Mouse (Mus musculus): ENCODE data around the gene Tmem204. TPM values are rescaled to one million over a fixed set of nuclear protein-coding genes. Genes with fewer than 3 reads are reported as not detected.
A peak's percentile ranks its signal among the peaks of the same experiment; 100 is the strongest.

The Tmem204 gene
- polyA plus RNA-seq, 1 experiment from 2014 or later = 108 TPM

- WGBS = 85% methylated on average over 6 of the region's 6 CpGs
- no peaks in the 10 kb centered on the region for H3K27me3 ChIP-seq (ENCODE audit: control insufficient read depth, insufficient read depth, low read depth, low read length)
- no peak overlapping the region for H3K27ac ChIP-seq (ENCODE audit: low read length)
- no peaks in the 10 kb centered on the region for H3K9me3 ChIP-seq (ENCODE audit: control insufficient read depth, low read length)
- H3K4me2 ChIP-seq (ENCODE audit: low read depth, low read length) = no peak overlapping the region
- ATAC-seq (ENCODE audit: low read depth) = no peak
- H3K9ac ChIP-seq (ENCODE audit: low read length) = no peak overlapping the region
- H3K36me3 ChIP-seq (ENCODE audit: control insufficient read depth, insufficient read depth, low read length) = peaks cover 41% of the 10 kb centered on the region
- no peaks in the 10 kb centered on the region for H3K4me1 ChIP-seq (replicated peaks; ENCODE audit: control insufficient read depth, insufficient read depth, low read length)
- H3K4me3 ChIP-seq (ENCODE audit: low read length) = no peak overlapping the region
Observed at GRCm38 (mm10) chr17:25057041-25057440, 26.4 kb downstream of the Tmem204 start.

- H3K36me3 ChIP-seq (ENCODE audit: control insufficient read depth, insufficient read depth, low read length) = peaks cover 32% of the 10 kb centered on the region
- no peaks in the 10 kb centered on the region for H3K9me3 ChIP-seq (ENCODE audit: control insufficient read depth, low read length)
- H3K27me3 ChIP-seq (ENCODE audit: control insufficient read depth, insufficient read depth, low read depth, low read length) = no peaks in the 10 kb centered on the region
- no peaks in the 10 kb centered on the region for H3K4me1 ChIP-seq (replicated peaks; ENCODE audit: control insufficient read depth, insufficient read depth, low read length)
- H3K4me3 ChIP-seq (ENCODE audit: low read length) = no peak overlapping the region
- H3K4me2 ChIP-seq (ENCODE audit: low read depth, low read length) = no peak overlapping the region
- H3K27ac ChIP-seq (ENCODE audit: low read length) = no peak overlapping the region
- no peak overlapping the region for H3K9ac ChIP-seq (ENCODE audit: low read length)
- WGBS = 79% methylated on average over 9 of the region's 9 CpGs
- no peak for ATAC-seq (ENCODE audit: low read depth)
Observed at GRCm38 (mm10) chr17:25053274-25053673, 30.1 kb downstream of the Tmem204 start.

- no peak overlapping the region for H3K4me2 ChIP-seq (ENCODE audit: low read depth, low read length)
- H3K4me1 ChIP-seq (replicated peaks; ENCODE audit: control insufficient read depth, insufficient read depth, low read length) = no peaks in the 10 kb centered on the region
- H3K27ac ChIP-seq (ENCODE audit: low read length) = no peak overlapping the region
- no peaks in the 10 kb centered on the region for H3K27me3 ChIP-seq (ENCODE audit: control insufficient read depth, insufficient read depth, low read depth, low read length)
- H3K36me3 ChIP-seq (ENCODE audit: control insufficient read depth, insufficient read depth, low read length) = 0 out of 2 replicates have a peak, but pooled peaks cover 4% of the 10 kb centered on the region
- H3K4me3 ChIP-seq (ENCODE audit: low read length) = no peak overlapping the region
- H3K9ac ChIP-seq (ENCODE audit: low read length) = no peak overlapping the region
- ATAC-seq (ENCODE audit: low read depth) = no peak
- no peaks in the 10 kb centered on the region for H3K9me3 ChIP-seq (ENCODE audit: control insufficient read depth, low read length)
- WGBS = 59% methylated on average over 5 of the region's 6 CpGs
Observed at GRCm38 (mm10) chr17:25047143-25047542, 36.2 kb downstream of the Tmem204 start.

- H3K36me3 ChIP-seq (ENCODE audit: control insufficient read depth, insufficient read depth, low read length) = no peaks in the 10 kb centered on the region
- H3K27ac ChIP-seq (ENCODE audit: low read length) = no peak overlapping the region
- no peaks in the 10 kb centered on the region for H3K9me3 ChIP-seq (ENCODE audit: control insufficient read depth, low read length)
- no peak overlapping the region for H3K9ac ChIP-seq (ENCODE audit: low read length)
- H3K4me3 ChIP-seq (ENCODE audit: low read length) = no peak overlapping the region
- 84% methylated on average over 4 of the region's 4 CpGs for WGBS
- H3K4me2 ChIP-seq (ENCODE audit: low read depth, low read length) = no peak overlapping the region
- no peaks in the 10 kb centered on the region for H3K27me3 ChIP-seq (ENCODE audit: control insufficient read depth, insufficient read depth, low read depth, low read length)
- H3K4me1 ChIP-seq (replicated peaks; ENCODE audit: control insufficient read depth, insufficient read depth, low read length) = no peaks in the 10 kb centered on the region
- ATAC-seq (ENCODE audit: low read depth) = no peak
Observed at GRCm38 (mm10) chr17:25045281-25045680, 38.1 kb downstream of the Tmem204 start.

GRCm38 (mm10) chr17:25044879-25045278 lies 38.5 kb downstream of the Tmem204 start:
- Histone ChIP-seq H3K27me3 (ENCODE audit: control insufficient read depth, insufficient read depth, low read depth, low read length) (no peaks in the 10 kb centered on the region), H3K4me1 (replicated peaks; ENCODE audit: control insufficient read depth, insufficient read depth, low read length) (no peaks in the 10 kb centered on the region), H3K27ac (ENCODE audit: low read length) (no peak overlapping the region), H3K36me3 (ENCODE audit: control insufficient read depth, insufficient read depth, low read length) (no peaks in the 10 kb centered on the region), H3K4me3 (ENCODE audit: low read length) (no peak overlapping the region), H3K4me2 (ENCODE audit: low read depth, low read length) (no peak overlapping the region), H3K9me3 (ENCODE audit: control insufficient read depth, low read length) (no peaks in the 10 kb centered on the region), H3K9ac (ENCODE audit: low read length) (no peak overlapping the region)
- no peak for ATAC-seq (ENCODE audit: low read depth)
- 64% methylated on average over 7 of the region's 7 CpGs for WGBS

- no peak overlapping the region for H3K9ac ChIP-seq (ENCODE audit: low read length)
- WGBS = 60% methylated on average over 4 of the region's 4 CpGs
- no peak overlapping the region for H3K27ac ChIP-seq (ENCODE audit: low read length)
- peaks cover 11% of the 10 kb centered on the region for H3K36me3 ChIP-seq (ENCODE audit: control insufficient read depth, insufficient read depth, low read length)
- no peak overlapping the region for H3K4me3 ChIP-seq (ENCODE audit: low read length)
- ATAC-seq (ENCODE audit: low read depth) = no peak
- no peaks in the 10 kb centered on the region for H3K4me1 ChIP-seq (replicated peaks; ENCODE audit: control insufficient read depth, insufficient read depth, low read length)
- no peaks in the 10 kb centered on the region for H3K27me3 ChIP-seq (ENCODE audit: control insufficient read depth, insufficient read depth, low read depth, low read length)
- no peak overlapping the region for H3K4me2 ChIP-seq (ENCODE audit: low read depth, low read length)
- H3K9me3 ChIP-seq (ENCODE audit: control insufficient read depth, low read length) = no peaks in the 10 kb centered on the region
Observed at GRCm38 (mm10) chr17:25036183-25036582, 47.2 kb downstream of the Tmem204 start.

GRCm38 (mm10) chr17:25016292-25017132 lies 66.9 kb downstream of the Tmem204 start:
- peaks cover 9% of the 10 kb centered on the region for H3K36me3 ChIP-seq (ENCODE audit: control insufficient read depth, insufficient read depth, low read length)
- no peaks in the 10 kb centered on the region for H3K9me3 ChIP-seq (ENCODE audit: control insufficient read depth, low read length)
- peak; percentile 88 for ATAC-seq (ENCODE audit: low read depth)
- H3K4me2 ChIP-seq (ENCODE audit: low read depth, low read length) = peak overlapping the region; percentile 90
- peaks cover 16% of the 10 kb centered on the region for H3K4me1 ChIP-seq (replicated peaks; ENCODE audit: control insufficient read depth, insufficient read depth, low read length)
- peak overlapping the region; percentile 82 for H3K9ac ChIP-seq (ENCODE audit: low read length)
- H3K27ac ChIP-seq (ENCODE audit: low read length) = peak overlapping the region; percentile 88
- WGBS = under 1% methylated on average over 55 of the region's 55 CpGs
- no peaks in the 10 kb centered on the region for H3K27me3 ChIP-seq (ENCODE audit: control insufficient read depth, insufficient read depth, low read depth, low read length)
- H3K4me3 ChIP-seq (ENCODE audit: low read length) = peak overlapping the region; percentile 82

GRCm38 (mm10) chr17:25015655-25016291 lies 67.6 kb downstream of the Tmem204 start, which contains the start of the genes Cramp1l and Ift140:
Gene Cramp1l (minus strand): TSS chr17:25015788.
Gene Ift140 (plus strand): TSS chr17:25016085.
- H3K4me2 ChIP-seq (ENCODE audit: low read depth, low read length) = peak within 1 kb of the TSS; percentile 90
- peak within 1 kb of the TSS; percentile 88 for H3K27ac ChIP-seq (ENCODE audit: low read length)
- WGBS = under 1% methylated on average over 51 of the region's 62 CpGs
- ATAC-seq (ENCODE audit: low read depth) = peak; percentile 98
- peak within 1 kb of the TSS; percentile 95 for H3K9ac ChIP-seq (ENCODE audit: low read length)
- H3K9me3 ChIP-seq (ENCODE audit: control insufficient read depth, low read length) = no peaks in the 10 kb centered on the region
- peak within 1 kb of the TSS; percentile 99 for H3K4me3 ChIP-seq (ENCODE audit: low read length)
- H3K36me3 ChIP-seq (ENCODE audit: control insufficient read depth, insufficient read depth, low read length) = peaks cover 12% of the 10 kb centered on the region
- H3K4me1 ChIP-seq (replicated peaks; ENCODE audit: control insufficient read depth, insufficient read depth, low read length) = peaks cover 16% of the 10 kb centered on the region
- H3K27me3 ChIP-seq (ENCODE audit: control insufficient read depth, insufficient read depth, low read depth, low read length) = no peaks in the 10 kb centered on the region

GRCm38 (mm10) chr17:25014841-25015570 lies 68.4 kb downstream of the Tmem204 start:
- 0 out of 2 replicates have a peak, but pooled peaks have one; percentile 7 for ATAC-seq (ENCODE audit: low read depth)
- WGBS = under 1% methylated on average over 39 of the region's 39 CpGs

More at GRCm38 (mm10) chr17:25014841-25015570, 68.4 kb downstream of the Tmem204 start:
- Histone ChIP-seq H3K27ac (ENCODE audit: low read length) (peak overlapping the region; percentile 86), H3K9me3 (ENCODE audit: control insufficient read depth, low read length) (no peaks in the 10 kb centered on the region), H3K4me1 (replicated peaks; ENCODE audit: control insufficient read depth, insufficient read depth, low read length) (peaks cover 16% of the 10 kb centered on the region), H3K4me2 (ENCODE audit: low read depth, low read length) (peak overlapping the region; percentile 86), H3K4me3 (ENCODE audit: low read length) (peak overlapping the region; percentile 99), H3K36me3 (ENCODE audit: control insufficient read depth, insufficient read depth, low read length) (peaks cover 15% of the 10 kb centered on the region), H3K27me3 (ENCODE audit: control insufficient read depth, insufficient read depth, low read depth, low read length) (no peaks in the 10 kb centered on the region), H3K9ac (ENCODE audit: low read length) (peak overlapping the region; percentile 95)
